Mouse (Mus musculus) limb, embryonic 12.5 days (tissue): ENCODE data around the gene Hoxd13. TPM values are rescaled to one million over a fixed set of nuclear protein-coding genes. Genes with fewer than 3 reads are reported as not detected.

ENCODE experiments used
- ATAC-seq: fragments of 200-750 bp; cut with Nextera tagmentation; 2 replicates; pipeline ENCODE4 v1.8.0; 2017; ENCODE audit warnings: low read depth, moderate TSS enrichment; ENCODE audit not compliant: insufficient number of reproducible peaks, insufficient read depth, low FRiP score, low TSS enrichment
- H3K27ac ChIP-seq: fragments of 300-500 bp; sonication (generic); 2 replicates; pipeline ENCODE4 v1.5.1; 2016; ENCODE audit warnings: mild to moderate bottlenecking, moderate library complexity
- H3K27me3 ChIP-seq: fragments of 300-500 bp; sonication (generic); 2 replicates; pipeline ENCODE4 v1.6.1; 2016; ENCODE audit warnings: mild to moderate bottlenecking, moderate library complexity
- H3K36me3 ChIP-seq: fragments of 300-500 bp; sonication (generic); 2 replicates; pipeline ENCODE4 v1.6.1; 2016; ENCODE audit warnings: mild to moderate bottlenecking, moderate library complexity
- H3K4me1 ChIP-seq: fragments of 300-500 bp; sonication (generic); replicated peaks from 2 replicates; pipeline ENCODE4 v1.6.1; 2016
- H3K4me2 ChIP-seq: fragments of 300-500 bp; sonication (generic); 2 replicates; pipeline ENCODE4 v1.6.1; 2016; ENCODE audit warnings: mild to moderate bottlenecking, moderate library complexity
- H3K4me3 ChIP-seq: fragments of 300-500 bp; sonication (generic); replicated peaks from 2 replicates; pipeline ENCODE4 v1.5.1; 2016; ENCODE audit warnings: mild to moderate bottlenecking
- H3K9ac ChIP-seq: fragments of 300-500 bp; sonication (generic); replicated peaks from 2 replicates; pipeline ENCODE4 v1.6.1; 2016; ENCODE audit warnings: mild to moderate bottlenecking, moderate library complexity
- H3K9me3 ChIP-seq: fragments of 300-500 bp; sonication (generic); 2 replicates; pipeline ENCODE4 v1.6.1; 2016; ENCODE audit warnings: mild to moderate bottlenecking, moderate library complexity
- WGBS: fragments of 180-500 bp; shearing (Covaris S2); methylation state at CpG from one replicate; pipeline ENCODE4 v1.1.7; 2016; 5-methylcytosine and 5-hydroxymethylcytosine counted together
- polyA plus RNA-seq: library from polyadenylated mRNA; unstranded; fragments of >200 nt; fragmentation: Nextera tagmentation; extraction: Ambion mirVana; gene quantifications from 2 replicates; pipeline ENCODE4 v1.2.1, GENCODE M21; 2016

Hoxd13 gene
- polyA plus RNA-seq, 1 experiment from 2014 or later: 88.0 TPM

DNA sequence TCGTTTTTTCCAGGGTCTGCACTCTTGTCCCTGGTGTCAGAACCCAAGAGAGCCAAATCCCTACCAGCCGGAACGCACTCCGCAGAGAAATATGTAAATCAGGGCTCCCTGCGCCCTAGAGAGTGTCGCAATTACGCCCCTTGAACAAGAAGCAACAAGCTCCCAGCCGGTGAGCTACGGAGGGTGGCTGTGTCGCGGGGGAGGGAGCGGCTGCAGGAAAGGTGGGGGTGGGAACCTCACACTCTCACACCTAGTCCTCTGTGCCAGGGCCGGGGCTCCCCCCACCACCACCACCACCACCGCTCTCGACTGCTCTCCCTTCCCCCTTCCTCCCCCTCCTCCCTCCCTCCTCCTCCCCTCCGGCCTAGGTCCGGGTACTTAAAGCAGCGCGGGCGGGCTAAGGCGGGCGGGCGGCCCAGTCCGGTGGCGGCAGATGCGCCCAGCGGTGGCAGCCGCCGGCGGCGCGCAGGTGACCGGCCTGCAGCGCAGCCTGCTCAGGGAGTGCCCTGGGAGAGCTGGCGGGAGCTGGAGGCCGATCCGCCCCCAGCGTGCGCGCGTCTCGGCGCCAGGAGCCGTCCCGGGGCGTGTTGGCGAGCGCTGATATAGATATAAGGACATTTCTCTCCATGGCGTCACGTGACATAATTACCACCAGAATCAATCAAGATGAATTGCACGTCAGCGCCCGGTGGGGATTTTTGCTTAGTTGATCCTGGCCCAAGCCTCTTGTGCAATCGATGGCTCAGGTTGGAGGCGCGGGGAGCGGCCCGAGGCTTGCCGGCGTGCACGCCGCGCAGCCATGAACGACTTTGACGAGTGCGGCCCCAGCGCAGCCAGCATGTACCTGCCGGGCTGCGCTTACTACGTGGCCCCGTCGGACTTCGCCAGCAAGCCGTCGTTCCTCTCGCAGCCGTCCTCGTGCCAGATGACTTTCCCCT is 13.8 kb downstream of the Hoxd13 start:
- H3K4me3 ChIP-seq: peak overlapping the region; percentile 90
- peak overlapping the region; percentile 98 for H3K27ac ChIP-seq
- no peaks in the 10 kb centered on the region for H3K9me3 ChIP-seq
- H3K4me1 ChIP-seq: peaks cover 33% of the 10 kb centered on the region; the same call in 1 of the 2 replicates
- peak; percentile 56 for ATAC-seq
- peak overlapping the region; percentile 99 for H3K9ac ChIP-seq
- WGBS: under 1% methylated on average over 74 of the region's 78 CpGs
- H3K36me3 ChIP-seq: peaks cover 3% of the 10 kb centered on the region; the same call in 1 of the 2 replicates
- peaks cover 48% of the 10 kb centered on the region for H3K27me3 ChIP-seq
- H3K4me2 ChIP-seq: peak overlapping the region; percentile 74

DNA sequence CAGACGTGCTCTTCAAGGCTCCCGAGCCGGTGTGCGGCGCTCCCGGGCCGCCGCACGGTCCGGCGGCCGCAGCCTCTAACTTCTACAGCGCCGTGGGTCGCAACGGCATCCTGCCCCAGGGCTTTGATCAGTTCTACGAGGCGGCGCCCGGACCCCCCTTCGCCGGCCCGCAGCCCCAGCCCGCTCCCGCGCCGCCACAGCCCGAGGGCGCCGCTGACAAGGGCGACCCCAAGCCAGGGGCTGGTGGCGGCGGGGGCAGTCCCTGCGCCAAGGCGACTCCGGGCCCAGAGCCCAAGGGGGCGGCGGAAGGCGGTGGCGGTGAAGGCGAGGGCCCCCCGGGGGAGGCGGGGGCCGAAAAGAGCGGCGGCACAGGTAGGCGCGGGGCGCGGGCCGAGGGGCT is 14.7 kb downstream of the Hoxd13 start:
- ATAC-seq: 0 out of 2 replicates have a peak, but pooled peaks have one; percentile 4
- H3K4me2 ChIP-seq: peak overlapping the region; percentile 74
- H3K27me3 ChIP-seq: peaks cover 49% of the 10 kb centered on the region

DNA sequence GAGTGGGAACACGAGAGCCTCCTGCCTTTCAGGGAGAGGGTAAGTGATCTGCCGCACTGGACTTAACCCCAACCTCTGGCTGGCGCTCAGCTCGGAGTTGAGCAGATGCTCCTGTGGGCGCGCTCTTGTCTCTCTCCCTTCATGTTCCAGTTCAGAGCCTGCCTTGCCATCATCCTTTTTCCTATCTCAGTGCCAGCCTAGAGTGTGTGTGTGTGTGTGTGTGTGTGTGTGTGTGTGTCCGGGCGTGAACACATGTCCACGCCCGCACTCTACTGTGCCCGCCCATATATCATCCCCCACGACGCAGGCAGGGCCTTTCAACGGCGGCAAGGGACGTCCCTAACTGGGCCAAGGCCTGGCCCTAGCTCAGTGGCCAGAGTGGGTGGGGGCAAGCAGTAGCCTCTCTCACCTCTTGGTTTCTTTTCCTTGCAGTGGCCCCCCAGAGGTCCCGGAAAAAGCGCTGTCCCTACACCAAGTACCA is 15.4 kb downstream of the Hoxd13 start:
- H3K36me3 ChIP-seq: peaks cover 13% of the 10 kb centered on the region; the same call in 1 of the 2 replicates
- H3K4me2 ChIP-seq: peak overlapping the region; percentile 74
- peaks cover 37% of the 10 kb centered on the region; the same call in 1 of the 2 replicates for H3K4me1 ChIP-seq
- peaks cover 52% of the 10 kb centered on the region for H3K27me3 ChIP-seq
- peak overlapping the region; percentile 90 for H3K4me3 ChIP-seq
- under 1% methylated on average over 18 of the region's 18 CpGs for WGBS
- no peak for ATAC-seq
- peak overlapping the region; percentile 98 for H3K27ac ChIP-seq
- peak overlapping the region; percentile 99 for H3K9ac ChIP-seq
- no peaks in the 10 kb centered on the region for H3K9me3 ChIP-seq

More for the DNA sequence above, 14.7 kb downstream of the Hoxd13 start:
- WGBS: under 1% methylated on average over 50 of the region's 51 CpGs
- H3K36me3 ChIP-seq: peaks cover 10% of the 10 kb centered on the region; the same call in 1 of the 2 replicates
- H3K4me3 ChIP-seq: peak overlapping the region; percentile 90
- peak overlapping the region; percentile 99 for H3K9ac ChIP-seq
- peak overlapping the region; percentile 98 for H3K27ac ChIP-seq
- H3K9me3 ChIP-seq: no peaks in the 10 kb centered on the region
- peaks cover 37% of the 10 kb centered on the region; the same call in 1 of the 2 replicates for H3K4me1 ChIP-seq

DNA sequence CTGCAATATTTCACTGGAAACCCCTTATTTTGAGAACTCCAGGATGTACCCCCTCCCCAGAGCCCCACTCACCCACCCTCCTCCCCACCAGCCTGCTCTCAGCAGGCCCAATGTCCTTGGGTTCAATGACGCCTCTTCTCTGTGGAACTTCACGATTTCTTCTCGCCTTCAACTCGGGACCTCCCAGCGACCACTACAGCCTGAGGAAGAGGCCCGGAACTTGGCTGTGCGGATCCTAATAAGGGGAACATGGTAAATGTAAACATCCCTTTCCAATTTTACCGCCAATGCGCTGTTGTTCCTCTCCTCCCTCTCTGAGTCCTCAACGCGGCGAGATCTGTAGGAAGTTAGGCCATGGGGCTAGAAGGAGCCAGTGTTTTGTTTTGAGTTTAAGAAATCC is 16.0 kb downstream of the Hoxd13 start:
- H3K4me1 ChIP-seq: peaks cover 33% of the 10 kb centered on the region; the same call in 1 of the 2 replicates
- peak overlapping the region; percentile 99 for H3K9ac ChIP-seq
- no peaks in the 10 kb centered on the region for H3K9me3 ChIP-seq
- H3K4me2 ChIP-seq: peak overlapping the region; percentile 74
- H3K4me3 ChIP-seq: peak overlapping the region; percentile 90
- ATAC-seq: no peak
- WGBS: under 1% methylated on average over 12 of the region's 12 CpGs
- peaks cover 13% of the 10 kb centered on the region; the same call in 1 of the 2 replicates for H3K36me3 ChIP-seq
- H3K27me3 ChIP-seq: peaks cover 55% of the 10 kb centered on the region
- H3K27ac ChIP-seq: peak overlapping the region; percentile 98

DNA sequence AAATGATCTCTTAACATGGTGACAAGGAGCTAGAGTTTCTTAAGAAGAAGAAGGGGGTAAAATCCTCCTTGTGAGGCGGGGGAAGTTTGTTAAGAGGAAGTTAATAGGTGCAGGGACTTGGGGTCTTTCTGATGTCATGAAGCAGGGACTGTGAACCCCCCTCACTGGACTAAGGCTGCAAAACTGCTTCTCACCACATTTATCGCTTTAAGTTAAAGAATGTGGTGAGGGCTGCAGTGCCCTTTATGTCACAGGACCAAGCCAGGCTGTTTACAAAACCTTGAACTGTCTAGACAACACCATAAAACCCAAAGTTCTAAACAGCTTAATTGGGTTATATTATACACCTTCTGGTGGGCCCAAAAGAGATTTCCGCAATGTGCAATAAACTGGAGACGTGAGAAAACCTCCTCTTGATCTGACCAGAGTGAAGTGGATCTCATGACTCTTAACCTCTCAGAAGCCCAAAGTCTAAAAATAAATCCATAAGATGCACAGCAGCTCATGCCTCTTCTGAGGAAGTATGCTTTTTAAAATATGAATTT is 17.0 kb downstream of the Hoxd13 start:
- H3K4me2 ChIP-seq: peak overlapping the region; percentile 74

DNA sequence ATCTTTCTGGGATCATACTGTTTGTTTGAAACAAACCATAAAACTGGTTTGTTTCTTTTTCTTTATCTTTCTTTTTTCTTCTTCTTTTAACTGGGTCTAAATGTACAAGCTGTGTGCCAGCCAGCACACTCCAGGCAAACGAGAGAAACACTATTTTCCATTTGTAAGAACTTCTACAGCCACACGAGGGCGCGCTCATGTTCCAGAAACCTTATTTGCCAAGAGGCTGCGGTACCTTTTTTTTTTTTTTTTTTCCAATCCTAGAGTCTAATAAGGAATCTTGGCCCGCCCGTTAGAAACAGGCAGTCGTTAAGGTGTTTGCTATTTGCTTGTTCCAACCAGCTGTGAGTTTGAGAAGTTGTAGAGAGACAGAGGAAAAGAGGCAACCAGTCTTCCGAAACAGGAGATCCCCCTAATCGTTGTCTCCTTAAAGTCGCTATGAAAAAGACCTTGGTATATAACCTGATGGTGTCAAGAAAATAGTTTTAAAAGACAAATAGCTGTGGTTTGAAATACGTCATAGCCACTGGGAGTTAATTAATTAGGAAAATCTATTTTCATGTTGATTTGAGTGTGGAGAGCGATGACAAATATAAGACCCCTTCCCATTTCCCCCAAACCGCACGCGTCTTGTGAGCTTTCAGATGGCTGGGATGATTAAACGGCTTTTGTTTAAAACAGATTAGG is 18.3 kb downstream of the Hoxd13 start:
- peaks cover 13% of the 10 kb centered on the region; the same call in 1 of the 2 replicates for H3K36me3 ChIP-seq
- H3K27me3 ChIP-seq: peaks cover 48% of the 10 kb centered on the region
- H3K9me3 ChIP-seq: no peaks in the 10 kb centered on the region
- peaks cover 41% of the 10 kb centered on the region for H3K4me1 ChIP-seq
- no peak for ATAC-seq
- peak overlapping the region; percentile 92 for H3K4me2 ChIP-seq
- H3K4me3 ChIP-seq: peak overlapping the region; percentile 58
- 3% methylated on average over 17 of the region's 17 CpGs for WGBS
- peak overlapping the region; percentile 92 for H3K27ac ChIP-seq
- H3K9ac ChIP-seq: peak overlapping the region; percentile 96

More for the DNA sequence above, 17.0 kb downstream of the Hoxd13 start:
- WGBS: 7% methylated on average over 4 of the region's 4 CpGs
- H3K9me3 ChIP-seq: no peaks in the 10 kb centered on the region
- H3K9ac ChIP-seq: peak overlapping the region; percentile 99
- peaks cover 35% of the 10 kb centered on the region; the same call in 1 of the 2 replicates for H3K4me1 ChIP-seq
- peaks cover 55% of the 10 kb centered on the region for H3K27me3 ChIP-seq
- peak overlapping the region; percentile 98; the same call in 1 of the 2 replicates for H3K27ac ChIP-seq
- H3K36me3 ChIP-seq: peaks cover 13% of the 10 kb centered on the region; the same call in 1 of the 2 replicates
- ATAC-seq: no peak
- H3K4me3 ChIP-seq: peak overlapping the region; percentile 90

DNA sequence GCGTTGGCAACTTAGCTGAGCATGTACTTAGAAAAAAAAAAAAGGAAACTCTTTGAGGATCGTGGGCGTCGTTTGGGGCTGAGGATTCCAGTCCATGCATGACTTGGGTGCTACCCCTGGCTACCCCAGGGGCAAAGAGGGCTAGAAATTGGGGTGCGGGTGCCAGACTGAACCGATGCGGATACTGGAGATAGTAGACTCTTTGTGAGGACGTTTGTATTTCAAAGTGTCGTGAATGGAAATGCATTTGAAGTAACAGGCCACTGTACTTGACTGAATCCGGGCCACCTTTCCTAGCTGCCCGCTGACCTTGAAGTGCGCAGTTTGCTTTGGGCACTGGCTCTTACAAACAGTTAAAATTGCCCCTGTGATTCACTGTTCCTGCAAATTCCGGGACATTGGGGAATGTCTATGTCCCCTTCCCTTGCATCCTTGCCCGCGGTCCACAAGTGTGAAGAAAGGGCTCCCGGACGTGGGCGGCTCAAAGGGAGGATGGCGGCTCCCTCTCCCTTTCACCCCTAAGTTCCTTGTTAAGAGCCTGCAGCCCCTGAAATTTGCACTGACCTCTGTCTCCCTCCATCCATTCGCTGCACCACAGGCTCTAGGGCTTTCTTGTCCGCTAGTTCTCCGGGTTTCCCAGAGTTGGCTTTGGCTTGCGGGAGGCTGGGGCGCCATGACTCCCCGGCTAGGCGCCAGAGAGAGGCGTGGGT is 19.0 kb downstream of the Hoxd13 start:
- Histone ChIP-seq H3K9me3 (no peaks in the 10 kb centered on the region), H3K27ac (peak overlapping the region; percentile 92), H3K9ac (peak overlapping the region; percentile 96), H3K4me1 (peaks cover 39% of the 10 kb centered on the region), H3K27me3 (peaks cover 45% of the 10 kb centered on the region), H3K4me2 (peak overlapping the region; percentile 92), H3K36me3 (peaks cover 14% of the 10 kb centered on the region; the same call in 1 of the 2 replicates), H3K4me3 (peak overlapping the region; percentile 58)
- under 1% methylated on average over 27 of the region's 27 CpGs for WGBS
- ATAC-seq: no peak

DNA sequence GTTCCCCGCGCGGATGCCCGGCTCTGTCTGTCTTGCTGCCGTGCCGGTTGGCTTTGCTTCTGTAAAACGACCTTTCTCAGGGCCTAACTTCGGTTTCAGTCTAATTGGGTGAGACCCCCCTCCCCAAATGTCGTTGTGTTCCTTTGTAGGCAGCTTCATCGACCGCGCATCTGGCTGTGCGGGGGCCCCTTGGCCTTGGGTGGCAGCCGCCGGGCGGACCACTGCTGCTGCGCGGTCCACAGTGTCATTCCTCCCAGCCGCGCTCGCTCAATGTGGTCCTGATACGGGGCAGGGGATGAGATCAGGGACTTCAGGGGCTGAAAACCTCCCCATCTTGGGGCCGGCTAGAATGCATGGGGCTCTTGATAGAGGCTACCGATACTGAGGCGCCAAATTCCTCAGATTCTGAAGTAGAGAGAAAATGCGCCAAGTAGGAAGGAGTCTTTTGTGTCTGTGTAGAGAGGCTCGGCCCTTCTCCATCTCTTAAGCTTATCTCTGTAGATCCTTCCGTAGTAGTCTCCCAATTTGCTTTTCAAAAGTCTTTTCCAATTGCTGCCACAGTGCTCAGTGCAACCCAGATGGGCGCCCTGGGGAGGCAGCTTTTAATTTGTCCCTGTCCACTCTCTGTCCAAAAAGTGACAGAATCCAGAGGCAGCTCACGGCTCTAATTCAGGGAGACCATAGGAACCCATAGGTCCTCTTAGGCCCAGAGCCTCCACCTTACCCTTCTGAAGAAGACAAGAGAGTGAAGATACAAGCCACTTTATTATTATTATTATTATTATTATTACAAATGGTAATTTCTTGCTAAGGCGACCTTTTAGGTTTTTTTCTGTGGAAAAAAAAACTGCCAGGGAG is 19.8 kb downstream of the Hoxd13 start:
- Histone ChIP-seq H3K27ac (peak overlapping the region; percentile 92), H3K9me3 (no peaks in the 10 kb centered on the region), H3K4me3 (peak overlapping the region; percentile 58), H3K9ac (peak overlapping the region; percentile 96), H3K27me3 (peaks cover 45% of the 10 kb centered on the region), H3K4me1 (peaks cover 39% of the 10 kb centered on the region), H3K4me2 (peak overlapping the region; percentile 92), H3K36me3 (peaks cover 21% of the 10 kb centered on the region; the same call in 1 of the 2 replicates)
- ATAC-seq: no peak
- 2% methylated on average over 31 of the region's 31 CpGs for WGBS

DNA sequence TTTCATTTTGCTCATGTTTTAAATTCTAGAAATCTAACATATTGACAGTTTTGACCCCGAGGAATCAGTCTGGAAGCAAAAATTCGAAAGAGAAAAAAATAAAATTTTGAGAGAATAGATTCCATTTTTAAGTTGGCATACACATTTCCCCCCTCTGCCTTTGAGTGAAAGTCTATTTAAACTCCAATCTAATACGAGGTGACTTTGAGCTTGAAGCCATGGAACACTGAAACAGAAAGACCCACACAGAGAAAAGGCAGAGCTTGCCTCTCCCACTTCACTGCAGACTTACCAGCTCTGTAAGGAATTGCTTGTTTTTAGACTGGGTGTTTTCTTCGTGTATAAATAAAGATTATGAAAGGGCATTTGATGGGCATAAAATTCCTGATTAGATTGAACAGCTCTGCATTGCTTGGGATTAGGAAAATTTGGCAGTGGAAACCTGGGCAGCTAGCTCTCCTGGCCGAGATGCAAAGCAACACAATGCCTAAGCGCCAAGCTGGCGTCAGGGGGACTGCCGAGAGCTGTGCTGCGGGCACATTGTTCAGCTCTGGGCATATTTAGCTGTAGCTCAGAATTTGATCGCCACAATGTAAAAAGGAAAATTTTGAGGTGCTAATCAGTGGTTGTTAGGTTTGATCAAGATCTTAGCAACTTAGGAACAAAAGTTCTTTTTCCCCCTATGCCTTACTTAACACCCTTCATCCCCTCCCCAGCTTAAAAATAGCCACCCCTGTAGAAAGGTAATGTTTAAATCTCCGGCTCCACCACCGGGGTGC is 20.9 kb downstream of the Hoxd13 start:
- no peaks in the 10 kb centered on the region for H3K9me3 ChIP-seq
- H3K4me2 ChIP-seq: peak overlapping the region; percentile 92
- 3% methylated on average over 12 of the region's 12 CpGs for WGBS
- peaks cover 40% of the 10 kb centered on the region; the same call in 1 of the 2 replicates for H3K27me3 ChIP-seq
- H3K4me1 ChIP-seq: peaks cover 39% of the 10 kb centered on the region
- H3K9ac ChIP-seq: peak overlapping the region; percentile 96
- H3K36me3 ChIP-seq: peaks cover 23% of the 10 kb centered on the region; the same call in 1 of the 2 replicates
- no peak for ATAC-seq
- H3K27ac ChIP-seq: peak overlapping the region; percentile 92
- H3K4me3 ChIP-seq: peak overlapping the region; percentile 58
